Mouse (Mus musculus): ENCODE data around the gene Sh2d5. TPM values are rescaled to one million over a fixed set of nuclear protein-coding genes. Genes with fewer than 3 reads are reported as not detected.

Sh2d5 gene
- polyA plus RNA-seq (2012; fragmentation: generic; extraction: Trizol), result under 1 TPM; 0.06 to 0.35 TPM

GRCm38 (mm10) chr4:138250088-138250960, at the start of gene Sh2d5, which contains the start of gene Kif17:
Gene Sh2d5, plus strand, starts transcription at chr4:138250403.
Gene Kif17, plus strand, starts transcription at chr4:138250435.

GRCm38 (mm10) chr4:138216200-138216890, 33.9 kb upstream of the Sh2d5 start, which contains the start of gene Hp1bp3:
Gene Hp1bp3, plus strand, starts transcription at chr4:138216296.

GRCm38 (mm10) chr4:138304340-138305104, 54.3 kb downstream of the Sh2d5 start, which contains the start of gene Ddost:
Gene Ddost, plus strand, starts transcription at chr4:138304730.

Other genes starting within 250 kb of the Sh2d5 start
- gene Hp1bp3, start 34.1 kb upstream of the Sh2d5 start, polyA plus RNA-seq (2012; fragmentation: generic; extraction: Trizol), result 10 to 100 TPM in 1 of 2 experiments, 1 to 10 TPM in 1; 9.9 to 69.8 TPM
- gene Kif17, start within 50 bp of the Sh2d5 start, polyA plus RNA-seq (2012; fragmentation: generic; extraction: Trizol), result under 1 TPM; 0.04 to 0.37 TPM
- 100 to 1,000 TPM; 147 to 257 TPM for gene Ddost, start 54.3 kb downstream of the Sh2d5 start, polyA plus RNA-seq (2012; fragmentation: generic; extraction: Trizol)
- 10 to 100 TPM; 19.0 to 74.3 TPM for gene Pink1, start 75.9 kb downstream of the Sh2d5 start, polyA plus RNA-seq (2012; fragmentation: generic; extraction: Trizol)
- 10 to 100 TPM; 64.5 to 81.4 TPM for gene Cda, start 117.6 kb downstream of the Sh2d5 start, polyA plus RNA-seq (2012; fragmentation: generic; extraction: Trizol)
- gene Fam43b, start 146.1 kb downstream of the Sh2d5 start, polyA plus RNA-seq (2012; fragmentation: generic; extraction: Trizol), result not detected
- 10 to 100 TPM; 15.4 to 17.9 TPM for gene Mul1, start 184.3 kb downstream of the Sh2d5 start, polyA plus RNA-seq (2012; fragmentation: generic; extraction: Trizol)
- under 1 TPM; 0.05 to 0.34 TPM for gene Camk2n1, start 203.9 kb downstream of the Sh2d5 start, polyA plus RNA-seq (2012; fragmentation: generic; extraction: Trizol)

Measured in C3H10T1/2 (cell line).